Mouse (Mus musculus) neural tube, embryonic 14.5 days (tissue): ENCODE measurements around the gene Zfp148. TPM values are rescaled to one million over a fixed set of nuclear protein-coding genes. Genes with fewer than 3 reads are reported as not detected.

Experiments used
- ATAC-seq: fragments of 200-750 bp; cut with Nextera tagmentation; 2 replicates; pipeline ENCODE4 v1.8.0; 2017; ENCODE audit warnings: low read depth, mild to moderate bottlenecking, moderate TSS enrichment, moderate library complexity
- H3K27ac ChIP-seq: fragments of 300-500 bp; sonication (generic); 2 replicates; pipeline ENCODE4 v1.5.1; 2014; ENCODE audit warnings: low read depth, mild to moderate bottlenecking, control low read depth, low read length, moderate library complexity, mixed read lengths
- H3K27me3 ChIP-seq: fragments of 300-500 bp; sonication (generic); 2 replicates; pipeline ENCODE4 v1.6.1; 2014; ENCODE audit warnings: low read length; ENCODE audit not compliant: control insufficient read depth, insufficient read depth
- H3K36me3 ChIP-seq: fragments of 300-500 bp; sonication (generic); 2 replicates; pipeline ENCODE4 v1.6.1; 2014; ENCODE audit warnings: low read length, mixed read lengths; ENCODE audit not compliant: control insufficient read depth, insufficient read depth
- H3K4me1 ChIP-seq: fragments of 300-500 bp; sonication (generic); 2 replicates; pipeline ENCODE4 v1.6.1; 2014; ENCODE audit warnings: low read length; ENCODE audit not compliant: control insufficient read depth, insufficient read depth
- H3K4me2 ChIP-seq: fragments of 300-500 bp; sonication (generic); 2 replicates; pipeline ENCODE4 v1.6.1; 2014; ENCODE audit warnings: mild to moderate bottlenecking, low read depth, low read length, control low read depth
- H3K4me3 ChIP-seq: fragments of 300-500 bp; sonication (generic); 2 replicates; pipeline ENCODE4 v1.5.1; 2014; ENCODE audit warnings: low read depth, low read length, control low read depth, mixed read lengths
- H3K9ac ChIP-seq: fragments of 300-500 bp; sonication (generic); replicated peaks from 2 replicates; pipeline ENCODE4 v1.6.1; 2014; ENCODE audit warnings: low read depth, mild to moderate bottlenecking, control low read depth, low read length, mixed read lengths
- H3K9me3 ChIP-seq: fragments of 300-500 bp; sonication (generic); 2 replicates; pipeline ENCODE4 v1.6.1; 2016; ENCODE audit warnings: low read length; ENCODE audit not compliant: control insufficient read depth
- WGBS: fragments of 180-500 bp; shearing (Covaris S2); extraction: QIAGEN DNeasy Blood & Tissue Kit; methylation state at CpG from one replicate; pipeline ENCODE4 v1.1.7; 2014; 5-methylcytosine and 5-hydroxymethylcytosine counted together
- polyA plus RNA-seq: library from polyadenylated mRNA; unstranded; fragments of >200 nt; fragmentation: Nextera tagmentation; extraction: Ambion mirVana; gene quantifications from 2 replicates; pipeline ENCODE4 v1.2.1, GENCODE M21; 2014

The Zfp148 gene
- polyA plus RNA-seq, 1 experiment from 2014 or later, result 46.1 TPM

DNA sequence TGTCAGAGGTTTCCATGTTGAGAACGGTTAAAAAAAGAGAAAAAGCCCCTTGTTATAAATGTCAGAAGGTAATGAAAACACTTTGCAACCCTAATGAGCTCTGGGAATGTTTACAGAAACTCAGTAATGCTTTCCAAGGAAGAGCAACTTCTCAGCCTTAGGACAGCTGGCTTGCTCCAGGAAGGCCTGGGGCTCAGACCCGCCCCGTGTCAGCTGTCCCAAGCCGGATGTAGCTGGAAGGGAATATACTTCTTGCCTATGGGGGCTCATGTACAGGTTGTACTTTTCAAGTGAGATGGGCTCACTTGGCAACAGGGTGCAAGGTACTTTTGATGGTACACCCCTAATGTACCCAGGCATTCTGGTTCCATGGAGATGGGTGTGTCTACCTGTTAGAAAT, 164.9 kb downstream of the Zfp148 start:
- Histone ChIP-seq H3K4me3 (no peak overlapping the region), H3K27ac (no peak overlapping the region), H3K4me1 (no peaks in the 10 kb centered on the region), H3K9me3 (no peaks in the 10 kb centered on the region), H3K4me2 (no peak overlapping the region), H3K27me3 (no peaks in the 10 kb centered on the region), H3K9ac (no peak overlapping the region), H3K36me3 (no peaks in the 10 kb centered on the region)
- no peak for ATAC-seq
- WGBS, result 90% methylated on average over 4 of the region's 4 CpGs

DNA sequence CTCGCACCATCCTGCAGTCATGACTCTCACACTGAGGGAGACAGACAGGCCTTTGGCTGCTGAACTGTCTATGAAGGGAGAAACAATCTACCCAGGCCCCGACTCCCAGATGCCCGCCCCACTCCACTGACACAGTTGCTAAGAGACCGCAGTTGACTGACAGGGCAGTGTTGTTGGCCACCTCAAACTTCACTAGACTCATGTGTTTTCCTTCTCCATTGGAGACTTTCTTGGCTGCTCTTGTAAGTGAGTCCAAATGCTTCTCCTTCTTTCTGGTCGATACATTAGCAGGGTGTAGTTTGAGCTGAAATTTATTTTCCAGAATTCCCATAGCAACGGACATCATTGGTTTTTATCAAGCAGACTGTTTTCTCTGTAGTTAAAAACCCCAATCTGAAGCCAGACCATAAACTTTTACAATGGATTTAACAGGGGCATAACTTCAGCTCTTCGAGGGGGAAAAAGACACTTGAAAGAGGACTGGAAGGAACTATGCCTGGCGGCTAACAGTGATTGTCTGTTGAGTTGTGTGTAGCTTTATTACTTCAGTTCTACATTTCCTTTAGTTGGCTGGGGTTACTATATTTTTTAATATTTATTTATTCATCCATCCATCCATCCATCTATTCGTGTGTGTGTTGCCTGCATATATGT, 173.2 kb downstream of the Zfp148 start:
- Histone ChIP-seq H3K4me3 (no peak overlapping the region), H3K9ac (no peak overlapping the region), H3K36me3 (no peaks in the 10 kb centered on the region), H3K27ac (no peak overlapping the region), H3K4me2 (no peak overlapping the region), H3K4me1 (no peaks in the 10 kb centered on the region), H3K27me3 (no peaks in the 10 kb centered on the region), H3K9me3 (no peaks in the 10 kb centered on the region)
- 50% methylated on average over 9 of the region's 9 CpGs for WGBS
- no peak; the same call in 1 of the 2 replicates for ATAC-seq

Other genes starting within 250 kb of the Zfp148 start
- gene Osbpl11, start 195.8 kb upstream of the Zfp148 start, polyA plus RNA-seq, result 15.1 and 21.6 TPM in 2 replicates
- 80.0 and 97.2 TPM in 2 replicates for gene Snx4, start 129.4 kb upstream of the Zfp148 start, polyA plus RNA-seq
- 0.54 and 1.0 TPM in 2 replicates for gene Slc12a8, start 136.5 kb downstream of the Zfp148 start, polyA plus RNA-seq